In genomic region chr10:92106331-92106730, GRCm38 (mm10) we compare ENCODE assay signal across 16 mouse cellular contexts.
"Had no signal": no experiment of that assay in that cellular context is flagged by ENCODE, and none has a peak within 500 bp of the region (broad histone marks: within the 10 kb centered on the region; RNA-seq: fewer than 3 reads in every experiment).

No protein-coding gene starts in this region.

- DNase-seq: retina, postnatal 1 day; right cerebral cortex, adult 18-20 months; right cerebral cortex, postnatal 14 days; right cerebral cortex, postnatal 25 days; right cerebral cortex, postnatal 4 days; spleen, adult 18-20 months; thymus, adult 18-20 months; thymus, adult 2 months; thymus, postnatal 14 days; thymus, postnatal 25 days; thymus, postnatal 36 days; thymus, postnatal 4 days had no signal

- H3K9me3 ChIP-seq: neural tube, embryonic 13.5 days; neural tube, embryonic 15.5 days; stomach, embryonic 15.5 days had no signal

- H3K9ac ChIP-seq: neural tube, embryonic 13.5 days; neural tube, embryonic 15.5 days; stomach, embryonic 15.5 days had no signal

- H3K4me3 ChIP-seq: neural tube, embryonic 13.5 days; neural tube, embryonic 15.5 days; stomach, embryonic 15.5 days had no signal

- H3K27ac ChIP-seq: neural tube, embryonic 13.5 days; neural tube, embryonic 15.5 days; stomach, embryonic 15.5 days; stomach, postnatal 0 days had no signal

- H3K4me1 ChIP-seq: stomach, embryonic 15.5 days had no signal

- H3K27me3 ChIP-seq: neural tube, embryonic 13.5 days; neural tube, embryonic 15.5 days; stomach, embryonic 15.5 days had no signal

- H3K4me2 ChIP-seq: neural tube, embryonic 13.5 days; neural tube, embryonic 15.5 days; stomach, embryonic 15.5 days had no signal

- H3K36me3 ChIP-seq: stomach, embryonic 15.5 days had no signal
